Mouse (Mus musculus) stomach, embryonic 16.5 days (tissue): ENCODE measurements at regions not wholly inside any gene's neighbourhood (a gene's known extent, or its start where the extent isn't known, plus 50 kb on each side); places are given as distances from the start of the nearest gene placed in this dataset.
"Not testable (repeated sequence)": the region's sequence is repeated elsewhere in the genome, so short reads cannot be mapped to it uniquely, and the experiment has no call there.

Experiments used
- ATAC-seq: fragments of 200-750 bp; cut with Nextera tagmentation; 2 replicates; pipeline ENCODE4 v1.8.0; 2017; ENCODE audit warnings: moderate number of reproducible peaks, moderate TSS enrichment; ENCODE audit not compliant: insufficient read depth, low FRiP score
- H3K27ac ChIP-seq: fragments of 300-500 bp; sonication (generic); 2 replicates; pipeline ENCODE4 v1.5.1; 2014; ENCODE audit warnings: low read length
- H3K27me3 ChIP-seq: fragments of 300-500 bp; sonication (generic); 2 replicates; pipeline ENCODE4 v1.6.1; 2014; ENCODE audit warnings: low read length, control low read depth, mixed read lengths; ENCODE audit not compliant: control insufficient read depth, insufficient read depth
- H3K36me3 ChIP-seq: fragments of 300-500 bp; sonication (generic); 2 replicates; pipeline ENCODE4 v1.6.1; 2014; ENCODE audit warnings: low read length; ENCODE audit not compliant: control insufficient read depth, insufficient read depth
- H3K4me1 ChIP-seq: fragments of 300-500 bp; sonication (generic); 2 replicates; pipeline ENCODE4 v1.6.1; 2014; ENCODE audit warnings: low read length, control low read depth, mixed read lengths; ENCODE audit not compliant: control insufficient read depth, insufficient read depth
- H3K4me2 ChIP-seq: fragments of 300-500 bp; sonication (generic); 2 replicates; pipeline ENCODE4 v1.6.1; 2014; ENCODE audit warnings: low read depth, low read length, mixed read lengths
- H3K4me3 ChIP-seq: fragments of 300-500 bp; sonication (generic); replicated peaks from 2 replicates; pipeline ENCODE4 v1.5.1; 2014; ENCODE audit warnings: mild to moderate bottlenecking, low read length
- H3K9ac ChIP-seq: fragments of 300-500 bp; sonication (generic); 2 replicates; pipeline ENCODE4 v1.6.1; 2014; ENCODE audit warnings: low read length
- H3K9me3 ChIP-seq: fragments of 300-500 bp; sonication (generic); replicated peaks from 2 replicates; pipeline ENCODE4 v1.6.1; 2016; ENCODE audit warnings: low read length, control low read depth; ENCODE audit not compliant: control insufficient read depth
- WGBS: fragments of 180-500 bp; shearing (Covaris S2); extraction: QIAGEN DNeasy Blood & Tissue Kit; methylation state at CpG from one replicate; pipeline ENCODE4 v1.1.7; 2014; 5-methylcytosine and 5-hydroxymethylcytosine counted together

GRCm38 (mm10) chr1:181262496-181262895 lies 50.7 kb upstream of the Wdr26 start:
- H3K4me2 ChIP-seq = no peak overlapping the region
- ATAC-seq = no peak
- H3K9me3 ChIP-seq = no peaks in the 10 kb centered on the region
- no peak overlapping the region for H3K9ac ChIP-seq
- no peaks in the 10 kb centered on the region for H3K27me3 ChIP-seq
- no peak overlapping the region for H3K27ac ChIP-seq
- H3K4me3 ChIP-seq = no peak overlapping the region
- H3K36me3 ChIP-seq = no peaks in the 10 kb centered on the region
- 85% methylated on average over 3 of the region's 3 CpGs for WGBS
- H3K4me1 ChIP-seq = peaks cover 14% of the 10 kb centered on the region; the same call in 1 of the 2 replicates

DNA sequence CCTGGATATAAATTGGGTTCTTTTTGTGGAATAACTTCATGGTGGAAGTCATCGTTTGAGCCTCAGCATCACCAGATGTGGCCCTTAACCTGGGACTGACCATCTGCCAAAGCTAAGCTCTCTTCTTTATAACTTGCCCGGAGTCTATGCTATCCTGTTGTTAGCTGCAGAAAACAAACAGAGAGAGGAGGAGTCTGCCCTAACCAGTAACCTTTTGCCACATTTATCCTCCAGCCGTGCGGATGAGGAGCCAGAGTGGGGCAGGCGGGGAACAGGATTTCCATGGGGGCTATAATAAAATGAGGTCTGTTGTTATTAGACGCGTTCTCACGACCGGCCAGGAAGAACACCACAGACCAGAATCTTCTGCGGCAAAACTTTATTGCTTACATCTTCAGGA lies 51.4 kb upstream of the Wdr26 start:
- ATAC-seq = no peak
- H3K27ac ChIP-seq = no peak overlapping the region
- H3K9me3 ChIP-seq = no peaks in the 10 kb centered on the region
- H3K36me3 ChIP-seq = no peaks in the 10 kb centered on the region
- no peak overlapping the region for H3K9ac ChIP-seq
- H3K4me1 ChIP-seq = peaks cover 8% of the 10 kb centered on the region; the same call in 1 of the 2 replicates
- WGBS = 94% methylated on average over 10 of the region's 10 CpGs
- H3K4me3 ChIP-seq = no peak overlapping the region
- H3K4me2 ChIP-seq = no peak overlapping the region
- H3K27me3 ChIP-seq = no peaks in the 10 kb centered on the region

DNA sequence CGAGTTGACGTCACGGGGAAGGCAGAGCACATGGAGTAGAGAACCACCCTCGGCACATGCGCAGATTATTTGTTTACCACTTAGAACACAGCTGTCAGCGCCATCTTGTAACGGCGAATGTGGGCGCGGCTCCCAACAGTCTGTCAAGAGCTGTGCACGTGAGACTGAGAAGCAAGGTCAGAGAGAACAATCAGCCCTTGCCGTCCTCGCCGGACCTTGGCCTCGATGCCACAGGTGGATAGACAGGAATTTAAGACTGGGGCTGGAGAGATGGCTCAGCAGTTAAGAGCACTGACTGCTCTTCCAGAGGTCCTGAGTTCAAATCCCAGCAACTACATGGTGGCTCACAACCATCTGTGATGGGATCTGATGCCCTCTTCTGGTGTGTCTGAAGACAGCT lies 58.7 kb upstream of the Wdr26 start:
- H3K9me3 ChIP-seq, H3K4me3 ChIP-seq, ATAC-seq, H3K4me1 ChIP-seq, H3K4me2 ChIP-seq, H3K27ac ChIP-seq, H3K9ac ChIP-seq, H3K36me3 ChIP-seq, H3K27me3 ChIP-seq: not testable (repeated sequence)
- 94% methylated on average over 10 of the region's 15 CpGs for WGBS

GRCm38 (mm10) chr1:181271164-181271563 lies 59.4 kb upstream of the Wdr26 start:
- Histone ChIP-seq H3K36me3 (no peaks in the 10 kb centered on the region), H3K4me1 (no peaks in the 10 kb centered on the region), H3K9ac (no peak overlapping the region), H3K27ac (no peak overlapping the region), H3K4me2 (no peak overlapping the region), H3K4me3 (no peak overlapping the region), H3K27me3 (no peaks in the 10 kb centered on the region), H3K9me3 (no peaks in the 10 kb centered on the region)
- ATAC-seq = no peak
- 86% methylated on average over 5 of the region's 5 CpGs for WGBS

DNA sequence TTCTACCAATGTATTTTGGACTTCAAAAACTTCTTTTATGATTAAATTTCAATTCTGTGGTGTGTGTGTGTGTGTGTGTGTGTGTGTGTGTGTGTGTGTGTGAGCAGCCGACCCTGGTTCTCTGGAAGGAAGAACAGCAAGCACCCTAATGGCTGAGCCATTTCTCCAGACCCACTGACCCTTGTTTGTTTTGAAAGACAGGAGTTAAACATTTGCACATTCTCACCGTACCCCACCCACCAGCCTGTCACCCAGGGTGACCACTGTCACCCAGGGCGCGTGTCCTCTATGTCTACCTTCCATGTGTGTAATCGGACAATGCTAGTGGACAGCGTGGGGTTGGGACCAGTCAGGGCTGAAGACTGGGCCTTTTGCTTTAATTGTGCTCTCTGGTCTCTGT lies 60.0 kb upstream of the Wdr26 start:
- Histone ChIP-seq H3K36me3 (no peaks in the 10 kb centered on the region), H3K27ac (no peak overlapping the region), H3K9me3 (no peaks in the 10 kb centered on the region), H3K9ac (no peak overlapping the region), H3K4me3 (no peak overlapping the region), H3K4me1 (no peaks in the 10 kb centered on the region), H3K27me3 (no peaks in the 10 kb centered on the region), H3K4me2 (no peak overlapping the region)
- no peak for ATAC-seq
- WGBS = 71% methylated on average over 6 of the region's 6 CpGs

DNA sequence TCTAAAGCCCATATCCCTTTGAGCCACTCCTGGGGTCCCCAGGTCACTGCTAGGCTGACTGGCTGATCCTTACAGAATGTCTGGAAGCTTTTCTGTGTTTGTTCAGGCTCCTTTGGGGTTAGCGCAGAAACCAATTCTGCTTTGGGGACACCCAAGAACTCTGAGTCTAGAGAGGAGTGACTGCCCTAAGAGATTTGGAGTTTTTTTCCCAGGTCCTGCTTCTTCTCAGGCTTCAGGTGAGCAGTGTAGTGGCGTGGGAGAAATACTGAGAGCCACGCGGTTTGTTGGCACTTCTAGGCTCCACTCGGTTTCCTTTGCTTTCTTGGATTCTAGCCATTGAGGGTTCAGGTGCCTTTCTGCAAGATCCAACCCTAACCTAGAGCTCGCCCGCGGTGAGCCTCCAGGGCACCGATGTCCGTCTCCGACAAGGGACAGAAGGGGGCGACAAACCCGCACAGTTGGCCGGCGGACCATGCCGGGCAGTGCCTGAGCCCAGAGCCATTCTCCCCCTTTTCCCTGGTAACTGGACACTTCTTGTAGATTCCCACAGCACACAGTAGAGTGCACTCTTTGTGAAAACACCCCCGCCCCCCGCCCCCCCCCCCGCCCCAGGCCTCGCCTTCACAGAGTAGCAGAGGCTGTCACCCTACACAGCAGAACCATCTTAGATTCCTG lies 61.0 kb upstream of the Wdr26 start:
- Histone ChIP-seq H3K4me3 (no peak overlapping the region), H3K4me1 (no peaks in the 10 kb centered on the region), H3K36me3 (no peaks in the 10 kb centered on the region), H3K27ac (no peak overlapping the region), H3K27me3 (no peaks in the 10 kb centered on the region), H3K9me3 (no peaks in the 10 kb centered on the region), H3K4me2 (no peak overlapping the region), H3K9ac (no peak overlapping the region)
- WGBS = 3% methylated on average over 20 of the region's 20 CpGs
- peak; percentile 92 for ATAC-seq

DNA sequence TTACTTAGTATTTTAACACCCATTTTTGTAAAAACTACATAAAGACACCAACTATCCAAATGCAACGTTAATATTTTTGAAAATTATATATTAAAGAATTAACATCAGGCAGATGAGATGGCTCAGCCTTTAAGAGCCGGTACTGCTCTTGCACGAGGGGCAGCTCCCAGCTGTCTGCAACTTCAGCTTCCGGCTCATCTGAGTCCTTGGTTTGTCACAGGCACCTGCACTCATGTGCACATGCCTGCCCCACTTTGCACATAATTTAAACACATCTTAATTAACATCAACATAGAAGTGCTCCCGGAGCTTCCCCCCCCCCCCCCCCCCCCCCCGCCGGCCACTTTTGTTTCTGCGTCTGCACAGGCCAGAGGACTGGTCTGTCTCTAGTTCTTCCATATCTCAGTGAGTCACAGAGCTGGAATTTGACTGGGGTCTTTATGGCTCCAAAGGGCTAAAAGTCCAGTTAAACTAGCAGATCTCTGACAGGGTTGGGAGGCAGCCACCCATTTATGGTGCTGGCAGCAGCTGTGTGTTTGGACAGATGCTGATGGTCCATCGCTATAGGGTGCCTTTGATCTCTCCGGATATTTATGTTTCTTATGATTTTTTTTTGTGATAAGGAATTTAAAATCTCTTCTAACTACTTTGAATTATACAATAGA lies 61.9 kb upstream of the Wdr26 start:
- 0 out of 2 replicates have a peak, but pooled peaks have one; percentile 26 for ATAC-seq
- 29% methylated on average over 8 of the region's 10 CpGs for WGBS
- H3K27me3 ChIP-seq = no peaks in the 10 kb centered on the region
- no peak overlapping the region for H3K4me2 ChIP-seq
- no peak overlapping the region for H3K4me3 ChIP-seq
- H3K4me1 ChIP-seq = no peaks in the 10 kb centered on the region
- H3K9me3 ChIP-seq = no peaks in the 10 kb centered on the region
- no peak overlapping the region for H3K9ac ChIP-seq
- no peak overlapping the region for H3K27ac ChIP-seq
- no peaks in the 10 kb centered on the region for H3K36me3 ChIP-seq

GRCm38 (mm10) chr1:181280826-181281225 lies 69.0 kb upstream of the Wdr26 start:
- Histone ChIP-seq H3K36me3 (no peaks in the 10 kb centered on the region), H3K27ac (no peak overlapping the region), H3K9ac (no peak overlapping the region), H3K4me3 (no peak overlapping the region), H3K4me1 (peaks cover 3% of the 10 kb centered on the region; the same call in 1 of the 2 replicates), H3K9me3 (no peaks in the 10 kb centered on the region), H3K4me2 (no peak overlapping the region), H3K27me3 (no peaks in the 10 kb centered on the region)
- WGBS = 84% methylated on average over 5 of the region's 5 CpGs
- no peak for ATAC-seq

- H3K27ac ChIP-seq, ATAC-seq, H3K9ac ChIP-seq, H3K4me2 ChIP-seq, H3K9me3 ChIP-seq, H3K4me1 ChIP-seq, H3K4me3 ChIP-seq, H3K27me3 ChIP-seq, H3K36me3 ChIP-seq: not testable (repeated sequence)
- WGBS = 76% methylated on average over 8 of the region's 8 CpGs
Observed at GRCm38 (mm10) chr1:181282986-181283385, 69.4 kb upstream of the Cnih3 start.
